Mouse (Mus musculus): ENCODE data around the gene Tnk1. TPM values are rescaled to one million over a fixed set of nuclear protein-coding genes. Genes with fewer than 3 reads are reported as not detected.

The Tnk1 gene
- total and polyA plus RNA-seq, 3 experiments, result 0.82 to 9.0 (median 0.95) TPM

- peak overlapping the region; percentile 59; the same call in 1 of the 2 replicates for H3K4me3 ChIP-seq (ENCODE audit: low read depth, low read length)
- H3K36me3 ChIP-seq (replicated peaks), result peaks cover 29% of the 10 kb centered on the region
- DNase-seq (ENCODE audit: low spot score) (peak; percentile 72), ATAC-seq (ENCODE audit: extremely low read depth, insufficient number of reproducible peaks, low FRiP score, poor library complexity, severe bottlenecking) (no peak)
- TF ChIP-seq TAL1 (conservative IDR thresholded peaks at IDR 0.05; ENCODE audit: low read depth, low read length) (no peak), CTCF (IDR thresholded peaks at IDR 0.05; ENCODE audit: low read depth, low read length) (peak; percentile 21; the same call in 1 of the 2 replicates)
- peaks cover 26% of the 10 kb centered on the region for H3K27me3 ChIP-seq (ENCODE audit: insufficient read depth, low read length)
- H3K4me1 ChIP-seq (ENCODE audit: insufficient read depth, low read depth, low read length), result peaks cover 65% of the 10 kb centered on the region
- no peaks in the 10 kb centered on the region for H3K9me3 ChIP-seq (replicated peaks)
Observed at GRCm38 (mm10) chr11:69855347-69855746, 3.2 kb downstream of the Tnk1 start.

- Histone ChIP-seq H3K4me3 (ENCODE audit: low read depth, low read length) (peak overlapping the region; percentile 59; the same call in 1 of the 2 replicates), H3K9me3 (replicated peaks) (no peaks in the 10 kb centered on the region), H3K36me3 (replicated peaks) (peaks cover 36% of the 10 kb centered on the region), H3K4me1 (ENCODE audit: insufficient read depth, low read depth, low read length) (peaks cover 71% of the 10 kb centered on the region), H3K27me3 (ENCODE audit: insufficient read depth, low read length) (peaks cover 21% of the 10 kb centered on the region)
- TF ChIP-seq CTCF (IDR thresholded peaks at IDR 0.05; ENCODE audit: low read depth, low read length), result no peak
- no peak for TF ChIP-seq TAL1 (conservative IDR thresholded peaks at IDR 0.05; ENCODE audit: low read depth, low read length)
- TF ChIP-seq GATA1 (IDR thresholded peaks at IDR 0.05; ENCODE audit: borderline replicate concordance, low read length), result no peak
- DNase-seq (ENCODE audit: low spot score), result no peak
- no peak for ATAC-seq (ENCODE audit: extremely low read depth, insufficient number of reproducible peaks, low FRiP score, poor library complexity, severe bottlenecking)
Observed at GRCm38 (mm10) chr11:69854680-69855079, 3.9 kb downstream of the Tnk1 start.

GRCm38 (mm10) chr11:69853994-69854393 is 4.5 kb downstream of the Tnk1 start:
- DNase-seq (ENCODE audit: low spot score), result peak; percentile 95
- peak overlapping the region; percentile 67; the same call in 1 of the 2 replicates for H3K4me3 ChIP-seq (ENCODE audit: low read depth, low read length)
- H3K27me3 ChIP-seq (ENCODE audit: insufficient read depth, low read length), result peaks cover 18% of the 10 kb centered on the region
- peaks cover 73% of the 10 kb centered on the region for H3K4me1 ChIP-seq (ENCODE audit: insufficient read depth, low read depth, low read length)
- ATAC-seq (ENCODE audit: extremely low read depth, insufficient number of reproducible peaks, low FRiP score, poor library complexity, severe bottlenecking), result peak; percentile 89
- H3K36me3 ChIP-seq (replicated peaks), result peaks cover 43% of the 10 kb centered on the region
- TF ChIP-seq GATA2 (IDR thresholded peaks at IDR 0.05; ENCODE audit: borderline replicate concordance, low read depth, low read length) (no peak), TAL1 (conservative IDR thresholded peaks at IDR 0.05; ENCODE audit: low read depth, low read length) (peak; percentile 96)
- H3K9me3 ChIP-seq (replicated peaks), result no peaks in the 10 kb centered on the region

- H3K36me3 ChIP-seq (replicated peaks), result peaks cover 61% of the 10 kb centered on the region
- ATAC-seq (ENCODE audit: extremely low read depth, insufficient number of reproducible peaks, low FRiP score, poor library complexity, severe bottlenecking) (no peak), DNase-seq (ENCODE audit: low spot score) (no peak)
- H3K4me3 ChIP-seq (ENCODE audit: low read depth, low read length), result no peak overlapping the region
- no peaks in the 10 kb centered on the region for H3K27me3 ChIP-seq (ENCODE audit: insufficient read depth, low read length)
- TF ChIP-seq GATA1 (IDR thresholded peaks at IDR 0.05; ENCODE audit: borderline replicate concordance, low read length), result no peak
- no peak for TF ChIP-seq POLR2AphosphoS5 (IDR thresholded peaks at IDR 0.05; ENCODE audit: insufficient replicate concordance, low read depth, low read length)
- TF ChIP-seq TAL1 (conservative IDR thresholded peaks at IDR 0.05; ENCODE audit: low read depth, low read length), result no peak
- no peak for TF ChIP-seq GATA2 (IDR thresholded peaks at IDR 0.05; ENCODE audit: borderline replicate concordance, low read depth, low read length)
- no peak for TF ChIP-seq CTCF (IDR thresholded peaks at IDR 0.05; ENCODE audit: low read depth, low read length)
- peaks cover 89% of the 10 kb centered on the region for H3K4me1 ChIP-seq (ENCODE audit: insufficient read depth, low read depth, low read length)
- H3K9me3 ChIP-seq (replicated peaks), result no peaks in the 10 kb centered on the region
Observed at GRCm38 (mm10) chr11:69850754-69851153, 7.8 kb downstream of the Tnk1 start.

- DNase-seq (ENCODE audit: low spot score) (no peak), ATAC-seq (ENCODE audit: extremely low read depth, insufficient number of reproducible peaks, low FRiP score, poor library complexity, severe bottlenecking) (no peak)
- H3K36me3 ChIP-seq (replicated peaks), result peaks cover 61% of the 10 kb centered on the region
- H3K4me3 ChIP-seq (ENCODE audit: low read depth, low read length), result no peak overlapping the region
- no peaks in the 10 kb centered on the region for H3K9me3 ChIP-seq (replicated peaks)
- TF ChIP-seq TAL1 (conservative IDR thresholded peaks at IDR 0.05; ENCODE audit: low read depth, low read length) (no peak), POLR2AphosphoS5 (IDR thresholded peaks at IDR 0.05; ENCODE audit: insufficient replicate concordance, low read depth, low read length) (no peak), GATA2 (IDR thresholded peaks at IDR 0.05; ENCODE audit: borderline replicate concordance, low read depth, low read length) (no peak), CTCF (IDR thresholded peaks at IDR 0.05; ENCODE audit: low read depth, low read length) (no peak), GATA1 (IDR thresholded peaks at IDR 0.05; ENCODE audit: borderline replicate concordance, low read length) (no peak)
- no peaks in the 10 kb centered on the region for H3K27me3 ChIP-seq (ENCODE audit: insufficient read depth, low read length)
- H3K4me1 ChIP-seq (ENCODE audit: insufficient read depth, low read depth, low read length), result peaks cover 88% of the 10 kb centered on the region
Observed at GRCm38 (mm10) chr11:69849884-69850283, 8.6 kb downstream of the Tnk1 start.

- ATAC-seq (ENCODE audit: extremely low read depth, insufficient number of reproducible peaks, low FRiP score, poor library complexity, severe bottlenecking) (no peak), DNase-seq (ENCODE audit: low spot score) (no peak)
- Histone ChIP-seq H3K27me3 (ENCODE audit: insufficient read depth, low read length) (no peaks in the 10 kb centered on the region), H3K36me3 (replicated peaks) (peaks cover 61% of the 10 kb centered on the region), H3K4me3 (ENCODE audit: low read depth, low read length) (no peak overlapping the region), H3K4me1 (ENCODE audit: insufficient read depth, low read depth, low read length) (peaks cover 80% of the 10 kb centered on the region), H3K9me3 (replicated peaks) (no peaks in the 10 kb centered on the region)
- no peak for TF ChIP-seq CTCF (IDR thresholded peaks at IDR 0.05; ENCODE audit: low read depth, low read length)
- TF ChIP-seq GATA1 (IDR thresholded peaks at IDR 0.05; ENCODE audit: borderline replicate concordance, low read length), result no peak
- TF ChIP-seq TAL1 (conservative IDR thresholded peaks at IDR 0.05; ENCODE audit: low read depth, low read length), result no peak
- TF ChIP-seq POLR2AphosphoS5 (IDR thresholded peaks at IDR 0.05; ENCODE audit: insufficient replicate concordance, low read depth, low read length), result no peak
- TF ChIP-seq GATA2 (IDR thresholded peaks at IDR 0.05; ENCODE audit: borderline replicate concordance, low read depth, low read length), result no peak
Observed at GRCm38 (mm10) chr11:69849128-69849527, 9.4 kb downstream of the Tnk1 start.

- no peak for DNase-seq (ENCODE audit: low spot score)
- H3K36me3 ChIP-seq (replicated peaks), result peaks cover 58% of the 10 kb centered on the region
- TF ChIP-seq POLR2AphosphoS5 (IDR thresholded peaks at IDR 0.05; ENCODE audit: insufficient replicate concordance, low read depth, low read length) (no peak), GATA2 (IDR thresholded peaks at IDR 0.05; ENCODE audit: borderline replicate concordance, low read depth, low read length) (no peak), CTCF (IDR thresholded peaks at IDR 0.05; ENCODE audit: low read depth, low read length) (no peak), GATA1 (IDR thresholded peaks at IDR 0.05; ENCODE audit: borderline replicate concordance, low read length) (no peak), TAL1 (conservative IDR thresholded peaks at IDR 0.05; ENCODE audit: low read depth, low read length) (no peak)
- H3K4me3 ChIP-seq (ENCODE audit: low read depth, low read length), result peak overlapping the region; percentile 78; the same call in 1 of the 2 replicates
- H3K27me3 ChIP-seq (ENCODE audit: insufficient read depth, low read length), result no peaks in the 10 kb centered on the region
- H3K4me1 ChIP-seq (ENCODE audit: insufficient read depth, low read depth, low read length), result peaks cover 72% of the 10 kb centered on the region
- no peak for ATAC-seq (ENCODE audit: extremely low read depth, insufficient number of reproducible peaks, low FRiP score, poor library complexity, severe bottlenecking)
- no peaks in the 10 kb centered on the region for H3K9me3 ChIP-seq (replicated peaks)
Observed at GRCm38 (mm10) chr11:69848021-69848420, 10.5 kb downstream of the Tnk1 start.

All from G1E (cell line).